Mouse (Mus musculus): ENCODE data around the gene Flvcr2. TPM values are rescaled to one million over a fixed set of nuclear protein-coding genes. Genes with fewer than 3 reads are reported as not detected.

Gene Flvcr2
- total and polyA plus RNA-seq, 3 experiments = 0.04 to 0.17 TPM; not detected in 1

GRCm38 (mm10) chr12:85712587-85712986, 33.8 kb upstream of the Flvcr2 start:
- Histone ChIP-seq H3K4me1 (ENCODE audit: control insufficient read depth in 1 of 2, insufficient read depth in 2 of 2) (peaks cover 25 to 48% of the 10 kb centered on the region in 2 experiments), H3K27ac (ENCODE audit: insufficient read depth, low read depth) (no peak overlapping the region), H3K9ac (ENCODE audit: insufficient read depth, low read depth) (no peak overlapping the region), H3K4me2 (ENCODE audit: insufficient read depth, low read depth, poor library complexity, severe bottlenecking) (no peak overlapping the region), H3K36me3 (replicated peaks in 1 of 2; ENCODE audit: control insufficient read depth in 1 of 2, insufficient read depth in 1 of 2, low read length in 1 of 2) (peaks cover 23 to 41% of the 10 kb centered on the region in 2 experiments), H3K4me3 (replicated peaks in 1 of 3; ENCODE audit: low read depth in 2 of 3, low read length in 2 of 3, poor library complexity in 1 of 3) (no peak overlapping the region), H3K9me3 (replicated peaks; ENCODE audit: low read length) (peaks cover 2% of the 10 kb centered on the region), H3K79me2 (replicated peaks; ENCODE audit: control insufficient read depth, extremely low read depth, insufficient read depth, poor library complexity, severe bottlenecking) (no peaks in the 10 kb centered on the region; the same call in 1 of the 2 replicates), H3K27me3 (replicated peaks) (no peaks in the 10 kb centered on the region)
- in situ Hi-C loops (cut with MboI; ENCODE audit: low pct_ligation_motif_present, low pct_unique_long_range_greater_than_20kb, low sequenced_read_pairs) (no loop called here), dilution Hi-C loops (cut with MboI; ENCODE audit: extremely low pct_ligation_motif_present, extremely low pct_unique_long_range_greater_than_20kb, low sequenced_read_pairs) (no loop called here)
- no peak for DNase-seq (ENCODE audit: extremely low read depth)
- no peak for TF ChIP-seq ETS1 (conservative IDR thresholded peaks at IDR 0.05; ENCODE audit: low read depth, low read length)
- no peak for TF ChIP-seq ZMIZ1 (IDR thresholded peaks at IDR 0.05; ENCODE audit: low read depth, low read length)
- TF ChIP-seq MAZ (IDR thresholded peaks at IDR 0.05; ENCODE audit: low read depth, low read length) = no peak
- TF ChIP-seq ZC3H11A (IDR thresholded peaks at IDR 0.05; ENCODE audit: low read depth, low read length) = no peak
- no peak for TF ChIP-seq MYC (IDR thresholded peaks at IDR 0.05; ENCODE audit: low read depth, low read length)
- TF ChIP-seq CHD1 (IDR thresholded peaks at IDR 0.05; ENCODE audit: low read depth, low read length) = no peak
- TF ChIP-seq MAFK (IDR thresholded peaks at IDR 0.05; ENCODE audit: insufficient replicate concordance, low read length) = no peak
- TF ChIP-seq JUN (IDR thresholded peaks at IDR 0.05; ENCODE audit: insufficient read depth, low read depth, low read length) = no peak
- TF ChIP-seq JUND (conservative IDR thresholded peaks at IDR 0.05; ENCODE audit: low read depth, low read length) = no peak
- no peak for TF ChIP-seq POLR2A (IDR thresholded peaks at IDR 0.05; ENCODE audit: low read depth, low read length)
- TF ChIP-seq KAT2A (IDR thresholded peaks at IDR 0.05; ENCODE audit: insufficient replicate concordance, low read length) = no peak
- TF ChIP-seq USF1 (IDR thresholded peaks at IDR 0.05; ENCODE audit: low read depth, low read length) = no peak
- TF ChIP-seq HCFC1 (IDR thresholded peaks at IDR 0.05; ENCODE audit: low read depth, low read length) = no peak
- TF ChIP-seq UBTF (IDR thresholded peaks at IDR 0.05; ENCODE audit: low read depth, low read length) = no peak
- TF ChIP-seq PAX5 (IDR thresholded peaks at IDR 0.05; ENCODE audit: low read length) = no peak
- no peak for TF ChIP-seq SIN3A (IDR thresholded peaks at IDR 0.05; ENCODE audit: low read length)
- no peak for TF ChIP-seq RCOR1 (conservative IDR thresholded peaks at IDR 0.05; ENCODE audit: low read depth, low read length)

- Histone ChIP-seq H3K4me3 (replicated peaks in 1 of 3; ENCODE audit: low read depth in 2 of 3, low read length in 2 of 3, poor library complexity in 1 of 3) (no peak overlapping the region), H3K79me2 (replicated peaks; ENCODE audit: control insufficient read depth, extremely low read depth, insufficient read depth, poor library complexity, severe bottlenecking) (no peaks in the 10 kb centered on the region), H3K36me3 (replicated peaks in 1 of 2; ENCODE audit: control insufficient read depth in 1 of 2, insufficient read depth in 1 of 2, low read length in 1 of 2) (peaks cover 11 to 26% of the 10 kb centered on the region in 2 experiments), H3K27me3 (replicated peaks) (no peaks in the 10 kb centered on the region), H3K4me1 (ENCODE audit: control insufficient read depth in 1 of 2, insufficient read depth in 2 of 2) (peaks cover 21 to 32% of the 10 kb centered on the region in 2 experiments), H3K9me3 (replicated peaks; ENCODE audit: low read length) (peaks cover 2% of the 10 kb centered on the region), H3K27ac (ENCODE audit: insufficient read depth, low read depth) (no peak overlapping the region), H3K4me2 (ENCODE audit: insufficient read depth, low read depth, poor library complexity, severe bottlenecking) (no peak overlapping the region), H3K9ac (ENCODE audit: insufficient read depth, low read depth) (no peak overlapping the region)
- DNase-seq (ENCODE audit: extremely low read depth) = no peak
- dilution Hi-C loops (cut with MboI; ENCODE audit: extremely low pct_ligation_motif_present, extremely low pct_unique_long_range_greater_than_20kb, low sequenced_read_pairs) = no loop called here
- in situ Hi-C loops (cut with MboI; ENCODE audit: low pct_ligation_motif_present, low pct_unique_long_range_greater_than_20kb, low sequenced_read_pairs) = no loop called here
- TF ChIP-seq BHLHE40 (IDR thresholded peaks at IDR 0.05; ENCODE audit: low read depth, low read length) (no peak), CHD2 (IDR thresholded peaks at IDR 0.05; ENCODE audit: low read length) (no peak), SMC3 (IDR thresholded peaks at IDR 0.05; ENCODE audit: low read depth, low read length) (no peak), HCFC1 (IDR thresholded peaks at IDR 0.05; ENCODE audit: low read depth, low read length) (no peak), ELF1 (IDR thresholded peaks at IDR 0.05; ENCODE audit: low read depth, low read length) (no peak), E2F4 (IDR thresholded peaks at IDR 0.05; ENCODE audit: insufficient replicate concordance, low read depth, low read length) (no peak)
Measured at GRCm38 (mm10) chr12:85714126-85714525, 32.2 kb upstream of the Flvcr2 start.
